Mouse (Mus musculus) embryonic facial prominence, embryonic 14.5 days (tissue): ENCODE measurements at regions not wholly inside any gene's neighbourhood (a gene's known extent, or its start where the extent isn't known, plus 50 kb on each side); places are given as distances from the start of the nearest gene placed in this dataset.

Experiments
- ATAC-seq: fragments of 200-750 bp; cut with Nextera tagmentation; 2 replicates; pipeline ENCODE4 v1.8.0; 2017; ENCODE audit warnings: low read depth, moderate number of reproducible peaks, moderate TSS enrichment
- DNase-seq: peaks from one replicate; pipeline ENCODE4 v3.0.0-alpha.2; 2015; ENCODE audit warnings: low spot score
- H3K27ac ChIP-seq: fragments of 300-500 bp; sonication (generic); replicated peaks from 2 replicates; pipeline ENCODE4 v1.5.1; 2014; ENCODE audit warnings: low read depth, mild to moderate bottlenecking, low read length, moderate library complexity
- H3K27me3 ChIP-seq: fragments of 300-500 bp; sonication (generic); replicated peaks from 2 replicates; pipeline ENCODE4 v1.6.1; 2014; ENCODE audit warnings: low read length; ENCODE audit not compliant: control insufficient read depth, insufficient read depth
- H3K36me3 ChIP-seq: fragments of 300-500 bp; sonication (generic); 2 replicates; pipeline ENCODE4 v1.6.1; 2014; ENCODE audit warnings: low read length, mixed read lengths; ENCODE audit not compliant: control insufficient read depth, insufficient read depth
- H3K4me1 ChIP-seq: fragments of 300-500 bp; sonication (generic); 2 replicates; pipeline ENCODE4 v1.6.1; 2014; ENCODE audit warnings: antibody characterized with exemption, low read length; ENCODE audit not compliant: control insufficient read depth, insufficient read depth
- H3K4me2 ChIP-seq: fragments of 300-500 bp; sonication (generic); 2 replicates; pipeline ENCODE4 v1.6.1; 2014; ENCODE audit warnings: low read depth, mild to moderate bottlenecking, low read length, moderate library complexity, mixed read lengths
- H3K4me3 ChIP-seq: fragments of 300-500 bp; sonication (generic); 2 replicates; pipeline ENCODE4 v1.5.1; 2014; ENCODE audit warnings: low read depth, mild to moderate bottlenecking, low read length
- H3K9ac ChIP-seq: fragments of 300-500 bp; sonication (generic); 2 replicates; pipeline ENCODE4 v1.6.1; 2014; ENCODE audit warnings: low read depth, mild to moderate bottlenecking, low read length, moderate library complexity, mixed read lengths
- H3K9me3 ChIP-seq: fragments of 300-500 bp; sonication (generic); 2 replicates; pipeline ENCODE4 v1.6.1; 2016; ENCODE audit warnings: low read length; ENCODE audit not compliant: control insufficient read depth
- WGBS: fragments of 180-500 bp; shearing (Covaris S2); extraction: QIAGEN DNeasy Blood & Tissue Kit; methylation state at CpG from one replicate; pipeline ENCODE4 v1.1.7; 2014; 5-methylcytosine and 5-hydroxymethylcytosine counted together

- no peak for DNase-seq
- H3K4me1 ChIP-seq = no peaks in the 10 kb centered on the region; the same call in 1 of the 2 replicates
- no peaks in the 10 kb centered on the region for H3K9me3 ChIP-seq
- WGBS = 83% methylated on average over 5 of the region's 5 CpGs
- no peak for ATAC-seq
- H3K27ac ChIP-seq = no peak overlapping the region
- no peaks in the 10 kb centered on the region for H3K27me3 ChIP-seq
- H3K4me2 ChIP-seq = no peak overlapping the region
- no peaks in the 10 kb centered on the region for H3K36me3 ChIP-seq
- H3K4me3 ChIP-seq = no peak overlapping the region
- no peak overlapping the region for H3K9ac ChIP-seq
These were observed 57.6 kb upstream of the Myb start for GRCm38 (mm10) chr10:21218431-21218830.

DNA sequence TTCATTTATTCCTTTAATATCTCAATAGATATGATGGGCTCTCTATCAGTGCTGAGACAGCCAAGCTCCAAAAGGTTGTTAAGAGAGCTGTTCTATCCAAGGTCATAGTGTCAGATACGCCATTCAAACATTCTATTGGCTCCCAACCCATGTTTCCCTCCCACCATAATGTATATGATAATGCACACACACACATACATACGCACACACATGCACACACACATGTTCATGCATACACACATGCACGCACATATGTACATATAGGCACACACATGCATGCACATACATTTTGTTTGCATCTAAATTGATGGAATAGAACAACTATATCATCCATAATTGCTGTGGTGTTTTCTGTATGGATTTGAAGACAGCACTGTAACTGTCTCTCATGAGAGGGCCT is 60.0 kb upstream of the Myb start:
- Histone ChIP-seq H3K27me3 (no peaks in the 10 kb centered on the region), H3K9ac (no peak overlapping the region), H3K36me3 (no peaks in the 10 kb centered on the region), H3K27ac (no peak overlapping the region), H3K4me1 (no peaks in the 10 kb centered on the region; the same call in 1 of the 2 replicates), H3K9me3 (no peaks in the 10 kb centered on the region), H3K4me2 (no peak overlapping the region), H3K4me3 (no peak overlapping the region)
- ATAC-seq (no peak), DNase-seq (no peak)
- WGBS = 93% methylated on average over 3 of the region's 3 CpGs

- H3K27me3 ChIP-seq = no peaks in the 10 kb centered on the region
- 92% methylated on average over 4 of the region's 4 CpGs for WGBS
- no peaks in the 10 kb centered on the region; the same call in 1 of the 2 replicates for H3K4me1 ChIP-seq
- no peaks in the 10 kb centered on the region for H3K36me3 ChIP-seq
- H3K27ac ChIP-seq = no peak overlapping the region
- no peak for DNase-seq
- H3K9ac ChIP-seq = no peak overlapping the region
- H3K4me2 ChIP-seq = no peak overlapping the region
- no peak overlapping the region for H3K4me3 ChIP-seq
- no peak for ATAC-seq
- H3K9me3 ChIP-seq = no peaks in the 10 kb centered on the region
These were observed 60.6 kb upstream of the Myb start for GRCm38 (mm10) chr10:21221290-21221926.

GRCm38 (mm10) chr10:21222104-21223034 is 61.6 kb upstream of the Myb start:
- no peak for ATAC-seq
- Histone ChIP-seq H3K36me3 (no peaks in the 10 kb centered on the region), H3K4me3 (no peak overlapping the region), H3K9me3 (no peaks in the 10 kb centered on the region), H3K9ac (no peak overlapping the region), H3K4me2 (no peak overlapping the region), H3K27me3 (no peaks in the 10 kb centered on the region), H3K27ac (no peak overlapping the region), H3K4me1 (no peaks in the 10 kb centered on the region; the same call in 1 of the 2 replicates)
- WGBS = 58% methylated on average over 9 of the region's 9 CpGs
- DNase-seq = peak; percentile 45

GRCm38 (mm10) chr10:21223104-21223910 is 62.5 kb upstream of the Myb start:
- DNase-seq = peak; percentile 22
- 69% methylated on average over 8 of the region's 8 CpGs for WGBS
- Histone ChIP-seq H3K4me3 (no peak overlapping the region), H3K4me2 (no peak overlapping the region), H3K36me3 (no peaks in the 10 kb centered on the region), H3K4me1 (no peaks in the 10 kb centered on the region; the same call in 1 of the 2 replicates), H3K9ac (no peak overlapping the region), H3K27me3 (no peaks in the 10 kb centered on the region), H3K9me3 (no peaks in the 10 kb centered on the region), H3K27ac (no peak overlapping the region)
- ATAC-seq = no peak

- Histone ChIP-seq H3K4me2 (no peak overlapping the region), H3K36me3 (no peaks in the 10 kb centered on the region), H3K27me3 (no peaks in the 10 kb centered on the region), H3K9me3 (no peaks in the 10 kb centered on the region), H3K4me1 (no peaks in the 10 kb centered on the region; the same call in 1 of the 2 replicates), H3K9ac (no peak overlapping the region), H3K27ac (no peak overlapping the region), H3K4me3 (no peak overlapping the region)
- ATAC-seq (no peak), DNase-seq (no peak)
- WGBS = 81% methylated on average over 5 of the region's 5 CpGs
These were observed 63.4 kb upstream of the Myb start for GRCm38 (mm10) chr10:21224229-21224628.

DNA sequence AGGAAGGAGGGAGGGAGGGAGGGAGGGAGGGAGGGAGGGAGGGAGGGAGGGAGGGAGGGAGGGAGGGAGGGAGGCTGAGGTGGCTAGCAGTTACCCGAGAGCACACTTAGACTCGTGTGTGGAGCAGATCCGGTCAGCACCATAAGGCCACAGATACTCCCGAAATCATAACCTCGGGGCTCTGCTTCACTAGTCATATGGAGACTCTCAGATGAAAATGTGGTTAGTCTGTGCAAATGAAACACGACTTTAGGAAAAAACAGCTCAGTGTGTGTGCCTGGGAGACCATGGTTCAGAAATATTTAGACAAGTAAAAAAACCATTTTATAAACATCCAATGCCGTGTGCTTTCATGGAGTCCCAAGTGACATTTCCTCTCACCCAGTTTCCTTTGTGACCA is 65.4 kb upstream of the Myb start:
- Histone ChIP-seq H3K36me3 (no peaks in the 10 kb centered on the region), H3K4me3 (no peak overlapping the region), H3K4me2 (no peak overlapping the region), H3K4me1 (no peaks in the 10 kb centered on the region; the same call in 1 of the 2 replicates), H3K27me3 (no peaks in the 10 kb centered on the region), H3K9ac (no peak overlapping the region), H3K27ac (no peak overlapping the region), H3K9me3 (no peaks in the 10 kb centered on the region)
- DNase-seq (no peak), ATAC-seq (no peak)
- 72% methylated on average over 7 of the region's 7 CpGs for WGBS

GRCm38 (mm10) chr10:21227764-21228163 is 67.0 kb upstream of the Myb start:
- 81% methylated on average over 9 of the region's 9 CpGs for WGBS
- H3K4me3 ChIP-seq = no peak overlapping the region
- ATAC-seq = no peak

More at GRCm38 (mm10) chr10:21227764-21228163, 67.0 kb upstream of the Myb start:
- Histone ChIP-seq H3K4me1 (no peaks in the 10 kb centered on the region; the same call in 1 of the 2 replicates), H3K27me3 (no peaks in the 10 kb centered on the region), H3K36me3 (no peaks in the 10 kb centered on the region), H3K9ac (no peak overlapping the region), H3K9me3 (no peaks in the 10 kb centered on the region), H3K4me2 (no peak overlapping the region), H3K27ac (no peak overlapping the region)
- DNase-seq = no peak
